10 mouse cellular contexts compared by ENCODE assay signal in the genomic region with DNA sequence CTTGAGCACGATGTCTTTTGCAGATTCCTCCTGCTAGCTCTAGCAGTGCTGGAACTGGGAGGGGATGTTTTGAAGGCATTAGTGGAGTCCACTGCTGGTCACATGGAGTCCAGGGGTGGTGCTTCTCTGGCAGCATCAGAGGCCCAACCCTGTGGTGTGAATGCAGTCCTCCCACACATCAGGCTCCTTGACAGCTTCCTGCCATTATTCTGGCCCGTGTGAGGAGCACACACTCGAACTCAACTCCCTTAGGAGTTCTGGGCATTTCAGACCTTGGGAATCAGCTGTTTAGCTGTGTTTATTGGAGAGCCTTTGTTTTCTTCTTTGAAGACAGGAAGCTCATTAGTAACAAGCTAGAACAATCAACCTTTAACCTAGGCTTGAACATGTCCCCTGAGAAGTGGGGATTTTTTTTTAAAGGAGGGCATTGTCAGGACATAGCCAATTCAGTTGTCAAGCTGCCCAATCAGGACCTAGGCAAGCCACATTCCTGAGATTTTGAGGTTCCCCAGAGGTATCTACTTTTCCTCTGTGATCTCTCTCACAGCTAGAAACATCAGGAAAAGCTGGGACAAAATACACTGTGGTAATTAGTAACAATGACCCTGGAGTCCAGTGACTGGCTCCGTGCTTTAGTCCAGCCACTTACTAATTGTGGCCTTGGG.
DNase-seq lines count a peak whose midpoint lies in the region; ATAC-seq and TF ChIP-seq lines count a peak whose summit lies in the region.
"Had no signal": no experiment of that assay in that cellular context is flagged by ENCODE, and none has a peak within 500 bp of the region (broad histone marks: within the 10 kb centered on the region; RNA-seq: fewer than 3 reads in every experiment).

No protein-coding gene starts in this region.

- no peaks in the 10 kb centered on the region for H3K36me3 ChIP-seq in embryonic facial prominence, embryonic 11.5 days (replicated peaks; ENCODE audit: control insufficient read depth, insufficient read depth, low read depth, low read length)
- no peaks in the 10 kb centered on the region for H3K36me3 ChIP-seq in lung, embryonic 16.5 days (ENCODE audit: control insufficient read depth, insufficient read depth, low read length)

- intact Hi-C loops in heart, postnatal 36 days (cut with DNase I): loop anchor here (2.0 kb wide), 4 partner anchors 51 to 189 kb away; no protein-coding TSS in a partner anchor

- no peak overlapping the region for H3K4me3 ChIP-seq in embryonic facial prominence, embryonic 11.5 days (ENCODE audit: low read depth, low read length)
- no peak overlapping the region for H3K4me3 ChIP-seq in lung, embryonic 16.5 days (ENCODE audit: low read length)
- no peak overlapping the region for H3K4me3 ChIP-seq in layer of hippocampus, adult 2 months

- H3K9ac ChIP-seq in embryonic facial prominence, embryonic 11.5 days (replicated peaks; ENCODE audit: low read length): no peak overlapping the region
- no peak overlapping the region for H3K9ac ChIP-seq in lung, embryonic 16.5 days (ENCODE audit: low read length)
- H3K9ac ChIP-seq: liver, embryonic 14.5 days had no signal

- WGBS in embryonic facial prominence, embryonic 11.5 days: 34% methylated on average over 4 of the region's 4 CpGs
- 37% methylated on average over 4 of the region's 4 CpGs for WGBS in lung, embryonic 16.5 days

- no peak for ATAC-seq in embryonic facial prominence, embryonic 11.5 days (replicated peaks; ENCODE audit: insufficient number of reproducible peaks, low FRiP score, low TSS enrichment, low read depth)
- ATAC-seq in lung, embryonic 16.5 days (ENCODE audit: low read depth): peak; percentile 84

- peak; percentile 19 for DNase-seq in adrenal gland, adult 2 months
- no peak for DNase-seq in adrenal gland, adult 8-10 months
- peak; percentile 31 for DNase-seq in embryonic facial prominence, embryonic 11.5 days (ENCODE audit: low spot score)
- DNase-seq in heart, postnatal 36 days: peak; percentile 56 to 69
- DNase-seq in frontal cortex, postnatal 10 days (ENCODE audit: low spot score in 2 of 2): no peak
- no peak for DNase-seq in right cerebral cortex, postnatal 4 days
- no peak for DNase-seq in layer of hippocampus, adult 2 months (ENCODE audit: low spot score in 2 of 2)
- DNase-seq: cerebellum, postnatal 14 days had no signal

- H3K4me2 ChIP-seq in embryonic facial prominence, embryonic 11.5 days (ENCODE audit: low read depth, low read length): no peak overlapping the region
- H3K4me2 ChIP-seq in lung, embryonic 16.5 days (ENCODE audit: low read depth, low read length): no peak overlapping the region

- no peaks in the 10 kb centered on the region for H3K4me1 ChIP-seq in embryonic facial prominence, embryonic 11.5 days (ENCODE audit: control insufficient read depth, insufficient read depth, low read length)
- H3K4me1 ChIP-seq in lung, embryonic 16.5 days (replicated peaks; ENCODE audit: control insufficient read depth, insufficient read depth, low read length): peaks cover 2% of the 10 kb centered on the region

- H3K9me3 ChIP-seq in embryonic facial prominence, embryonic 11.5 days (replicated peaks; ENCODE audit: control insufficient read depth, low read length): no peaks in the 10 kb centered on the region
- no peaks in the 10 kb centered on the region for H3K9me3 ChIP-seq in lung, embryonic 16.5 days (ENCODE audit: control insufficient read depth, low read length)

- TF ChIP-seq CTCF in layer of hippocampus, adult 2 months (conservative IDR thresholded peaks at IDR 0.05): no peak

- H3K27ac ChIP-seq in embryonic facial prominence, embryonic 11.5 days (replicated peaks; ENCODE audit: low read depth, low read length): no peak overlapping the region
- no peak overlapping the region for H3K27ac ChIP-seq in lung, embryonic 16.5 days (ENCODE audit: low read length)
- H3K27ac ChIP-seq in layer of hippocampus, adult 2 months: no peak overlapping the region
- H3K27ac ChIP-seq: liver, embryonic 14.5 days had no signal

- H3K27me3 ChIP-seq in embryonic facial prominence, embryonic 11.5 days (ENCODE audit: control insufficient read depth, insufficient read depth, low read length): no peaks in the 10 kb centered on the region
- no peaks in the 10 kb centered on the region for H3K27me3 ChIP-seq in lung, embryonic 16.5 days (ENCODE audit: control insufficient read depth, insufficient read depth, low read depth, low read length)

Comparison
In these comparisons a context has a peak if more than half of its experiments do, and no peak if none do; other contexts are left out.
1. DNase-seq: peak in adrenal gland, adult 2 months (single experiment), embryonic facial prominence, embryonic 11.5 days (single experiment) and heart, postnatal 36 days (2 of 2); none in adrenal gland, adult 8-10 months (single experiment), frontal cortex, postnatal 10 days (0 of 2), right cerebral cortex, postnatal 4 days (single experiment) and layer of hippocampus, adult 2 months (0 of 2).